Mouse (Mus musculus): ENCODE data around the gene Krt31.

The Krt31 gene

GRCm38 (mm10) chr11:100005905-100006304 lies 44.4 kb downstream of the Krt31 start:
- DNase-seq (ENCODE audit: low spot score): no peak

GRCm38 (mm10) chr11:100004846-100005245 lies 45.5 kb downstream of the Krt31 start:
- DNase-seq (ENCODE audit: low spot score): peak; percentile 14

- DNase-seq (ENCODE audit: low spot score): no peak
These were observed 51.3 kb downstream of the Krt31 start for GRCm38 (mm10) chr11:99999091-99999490.
